Mouse (Mus musculus) effector memory CD4-positive, alpha-beta T cell, adult 7 months (primary cell): ENCODE data around the gene Ints4. TPM values are rescaled to one million over a fixed set of nuclear protein-coding genes. Genes with fewer than 3 reads are reported as not detected.

ENCODE experiments used
- polyA plus RNA-seq: library from polyadenylated mRNA; unstranded; fragments of 100-300 nt; shearing (Covaris generic); gene quantifications from one replicate; pipeline ENCODE4 v1.2.1, GENCODE M21; 2017

Gene Ints4
- 32.0 TPM for polyA plus RNA-seq

DNA sequence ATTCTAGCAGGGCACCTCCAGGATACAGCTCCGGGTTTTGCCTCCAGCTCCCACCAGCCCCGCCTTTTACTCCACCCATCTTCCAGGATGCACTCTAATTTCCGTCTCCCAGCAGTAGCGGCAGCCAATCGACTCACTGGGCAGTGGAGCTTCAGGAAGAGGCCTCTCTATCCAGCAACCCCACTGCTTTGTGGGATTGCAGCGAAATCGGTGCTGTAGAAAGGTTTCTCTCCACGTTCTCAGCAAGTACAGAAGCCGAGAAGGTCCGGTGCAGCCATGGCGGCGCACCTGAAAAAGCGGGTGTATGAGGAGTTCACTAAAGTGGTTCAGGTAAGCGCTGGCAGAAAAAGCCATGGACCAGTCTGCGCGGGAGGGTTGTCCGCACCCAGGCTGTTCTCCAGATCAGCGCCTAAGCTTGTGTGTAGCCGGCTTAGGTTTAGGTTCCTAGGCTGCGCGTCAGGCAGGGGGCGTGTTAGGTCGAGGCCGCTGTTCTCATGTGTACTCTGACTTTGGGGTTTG lies at the start of gene Ints4:
Gene Ints4 (plus strand): TSS at position 136 of the 519 bp plus-strand sequence.

DNA sequence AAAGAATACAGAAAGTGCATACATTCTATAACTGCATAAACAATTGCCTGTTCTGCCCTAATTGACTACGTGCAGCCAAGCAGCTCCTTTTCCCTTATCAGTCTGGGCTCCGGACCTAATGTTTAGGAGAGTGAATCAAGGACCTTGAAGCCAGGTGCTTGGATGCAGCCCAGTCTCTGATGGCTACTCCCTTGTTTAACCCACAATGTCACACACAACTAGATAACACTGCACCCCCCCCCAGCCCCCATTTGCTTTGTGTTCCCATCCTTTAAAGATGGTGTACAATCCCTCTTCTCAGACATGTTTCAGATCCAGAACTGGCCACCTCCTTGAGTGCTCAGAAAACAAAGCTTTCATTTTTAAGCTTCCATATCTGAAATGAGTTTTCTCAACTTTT lies 29.7 kb upstream of the Ints4 start, which contains the start of gene Kctd14:
Gene Kctd14 (plus strand): TSS at position 301 of the 400 bp plus-strand sequence.

DNA sequence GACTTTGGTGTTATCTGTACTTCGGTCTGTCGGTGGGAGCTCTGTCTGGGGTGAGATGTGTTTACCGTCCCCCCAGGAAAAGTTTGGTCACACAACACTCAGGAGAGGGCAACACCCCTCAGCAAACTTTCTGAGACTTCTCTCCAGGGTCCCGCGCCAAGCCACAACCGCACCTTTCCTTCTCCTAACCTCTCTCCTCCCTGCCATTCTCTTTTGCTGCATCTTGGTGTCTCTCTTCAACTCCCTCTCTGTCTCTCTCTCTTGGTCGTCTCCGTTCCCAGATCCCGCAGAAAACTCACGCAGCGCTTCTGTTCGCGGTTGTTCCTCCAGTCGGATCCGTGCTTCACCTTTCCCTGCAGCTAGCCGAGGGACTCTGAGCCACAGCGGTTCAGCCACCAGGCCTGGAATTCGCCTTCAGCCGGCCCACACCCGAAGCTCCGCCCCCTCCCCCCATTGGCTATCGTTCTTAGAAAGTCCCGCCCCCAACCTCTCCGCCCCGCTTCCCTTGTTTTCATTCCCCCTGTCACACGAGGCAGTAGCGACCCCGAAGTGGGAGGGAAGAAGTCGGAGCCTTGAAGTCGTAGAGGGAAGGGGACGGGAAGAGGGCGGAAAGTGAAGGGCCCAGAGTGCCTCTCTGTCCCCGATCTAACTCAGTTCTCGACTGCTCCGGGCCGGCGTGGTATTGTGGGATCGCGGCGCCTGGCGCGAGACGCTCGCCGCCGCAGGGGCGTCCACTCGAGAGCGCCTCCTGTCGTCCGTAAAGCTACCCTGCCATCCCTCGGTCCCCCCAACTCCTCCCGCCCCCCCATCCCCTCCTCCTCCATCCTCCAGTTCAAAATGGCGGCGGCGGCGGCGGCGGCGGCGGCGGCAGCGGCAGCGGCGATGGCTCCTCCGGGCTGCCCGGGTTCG lies 98.6 kb downstream of the Ints4 start, which contains the start of the genes Aamdc and Rsf1:
Gene Aamdc (minus strand): TSS at position 431 of the 909 bp plus-strand sequence.
Gene Rsf1 (plus strand): TSS at position 823 of the 909 bp plus-strand sequence.

Other genes starting within 250 kb of the Ints4 start
- 1.2 TPM for gene Usp35, start 148.9 kb upstream of the Ints4 start, polyA plus RNA-seq
- 0.46 TPM for gene Kctd21, start 148.6 kb upstream of the Ints4 start, polyA plus RNA-seq
- 10.7 TPM for gene Alg8, start 109.3 kb upstream of the Ints4 start, polyA plus RNA-seq
- 85.1 TPM for gene Ndufc2, start 81.0 kb upstream of the Ints4 start, polyA plus RNA-seq
- 0.48 TPM for gene Thrsp, start 63.2 kb upstream of the Ints4 start, polyA plus RNA-seq
- gene Kctd14, start 29.6 kb upstream of the Ints4 start, polyA plus RNA-seq: 0.73 TPM
- gene Aamdc, start 98.5 kb downstream of the Ints4 start, polyA plus RNA-seq: 15.2 TPM
- 44.6 TPM for gene Rsf1, start 98.9 kb downstream of the Ints4 start, polyA plus RNA-seq
- 67.9 TPM for gene Clns1a, start 215.7 kb downstream of the Ints4 start, polyA plus RNA-seq